Mouse (Mus musculus): Measurements from ENCODE around the gene CK137956. TPM values are rescaled to one million over a fixed set of nuclear protein-coding genes. Genes with fewer than 3 reads are reported as not detected.

CK137956 gene
- total RNA-seq (2015; ENCODE audit: low replicate concordance) = not detected in 2 replicates
- total RNA-seq (2017; ENCODE audit: low replicate concordance) = not detected in 2 replicates

DNA sequence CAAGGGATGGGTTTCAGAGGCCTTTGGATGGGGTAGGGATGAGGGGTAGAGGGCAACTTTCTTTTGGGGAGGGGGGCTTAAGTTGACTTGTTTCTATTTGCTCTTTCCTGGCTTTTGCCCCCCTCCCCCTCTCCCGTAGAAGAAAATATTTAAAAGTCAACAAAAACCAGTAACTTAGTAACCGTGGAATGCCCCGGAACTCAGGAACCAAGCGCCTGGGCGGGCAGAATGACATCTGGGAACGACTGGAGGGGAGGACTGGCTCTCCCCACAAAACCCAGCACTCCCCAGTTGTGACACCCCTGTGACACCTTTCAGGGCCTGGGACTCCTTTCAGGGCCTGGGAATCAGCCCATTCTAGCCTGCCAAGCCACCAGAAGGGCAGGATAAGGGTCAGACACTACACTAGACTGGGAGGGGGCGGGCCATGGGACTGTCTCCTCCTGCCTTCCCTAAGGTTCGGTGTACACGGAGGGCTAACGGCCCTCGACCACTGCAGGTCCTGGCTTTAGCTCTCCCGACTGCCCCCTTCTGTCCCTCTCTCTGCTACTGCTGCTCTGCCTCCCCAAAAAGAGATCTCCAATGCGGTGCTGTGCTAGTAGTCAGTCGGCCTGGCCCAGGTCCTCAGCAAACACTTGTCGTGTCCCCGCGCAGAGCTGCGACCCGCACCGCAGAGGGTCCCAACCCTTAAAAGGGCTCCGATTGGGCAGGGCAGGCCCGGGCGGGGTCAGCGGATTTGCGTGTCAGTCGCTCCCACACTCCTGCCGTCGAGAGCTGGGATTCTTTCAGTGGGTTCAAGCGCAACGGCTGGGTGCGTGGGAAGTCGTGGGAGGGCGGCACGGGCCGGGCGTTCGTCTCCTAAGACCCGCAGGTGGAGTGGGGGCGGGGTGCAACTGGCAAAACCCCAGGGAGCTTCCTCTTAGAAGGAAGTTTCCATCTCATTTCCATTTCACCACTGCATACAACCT lies at the start of gene CK137956:
Gene CK137956 (minus strand): TSS at position 51 of the 968 bp plus-strand sequence.
- ATAC-seq (replicated peaks; ENCODE audit: low FRiP score, poor library complexity, severe bottlenecking) = no peak

DNA sequence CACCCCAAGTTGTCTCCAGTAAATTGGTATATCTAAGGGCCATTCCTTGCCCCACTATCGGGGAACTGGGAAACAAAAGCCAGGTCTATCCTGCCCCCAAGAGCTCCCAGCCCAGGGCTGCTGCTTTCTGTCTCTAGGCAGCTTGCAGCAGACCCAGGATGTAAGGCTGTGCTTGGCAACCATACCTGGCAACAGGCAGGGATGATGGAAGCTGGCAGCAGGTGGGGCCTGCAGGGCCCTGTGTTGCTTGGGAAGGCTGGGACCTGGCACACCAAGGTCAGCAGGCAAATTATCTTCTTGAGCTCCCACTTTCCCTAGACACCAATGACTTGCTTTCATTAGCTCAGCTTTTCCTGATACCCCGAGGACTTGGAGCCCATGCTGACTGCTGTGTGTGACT lies 48.7 kb upstream of the CK137956 start:
- no peak for ATAC-seq (replicated peaks; ENCODE audit: low FRiP score, poor library complexity, severe bottlenecking)

DNA sequence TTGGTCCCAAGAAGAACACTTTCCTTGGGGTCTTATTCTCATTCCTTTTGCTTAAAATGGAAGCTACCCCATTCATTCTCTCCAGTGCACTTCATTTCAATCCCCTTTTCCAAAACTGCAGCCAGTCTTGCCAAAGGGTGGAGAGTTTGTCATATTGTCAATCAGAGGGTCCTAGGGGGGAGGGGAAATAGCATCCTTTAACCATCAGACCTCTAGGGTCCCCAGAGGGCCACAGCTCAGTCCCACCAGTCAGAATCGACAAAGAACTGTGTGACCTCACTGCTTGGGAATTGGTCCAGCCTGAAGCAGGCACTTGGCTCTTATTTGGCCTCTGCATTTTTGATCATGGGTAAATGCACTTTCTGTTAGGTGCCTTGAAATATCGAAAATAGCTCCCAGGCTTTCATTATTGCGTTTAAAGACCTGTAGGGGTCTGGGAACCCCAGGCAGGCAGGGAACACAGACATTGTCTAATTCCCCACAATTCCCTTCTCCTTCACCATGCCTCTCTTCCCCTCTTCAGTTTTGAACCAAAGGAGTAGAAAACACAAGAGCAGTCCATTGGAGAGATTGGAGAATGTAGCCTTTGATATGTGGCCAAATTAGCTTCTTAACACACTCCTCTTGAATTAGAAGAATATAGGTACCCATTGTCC lies 34.2 kb upstream of the CK137956 start:
- no peak for ATAC-seq (replicated peaks; ENCODE audit: low FRiP score, poor library complexity, severe bottlenecking)

DNA sequence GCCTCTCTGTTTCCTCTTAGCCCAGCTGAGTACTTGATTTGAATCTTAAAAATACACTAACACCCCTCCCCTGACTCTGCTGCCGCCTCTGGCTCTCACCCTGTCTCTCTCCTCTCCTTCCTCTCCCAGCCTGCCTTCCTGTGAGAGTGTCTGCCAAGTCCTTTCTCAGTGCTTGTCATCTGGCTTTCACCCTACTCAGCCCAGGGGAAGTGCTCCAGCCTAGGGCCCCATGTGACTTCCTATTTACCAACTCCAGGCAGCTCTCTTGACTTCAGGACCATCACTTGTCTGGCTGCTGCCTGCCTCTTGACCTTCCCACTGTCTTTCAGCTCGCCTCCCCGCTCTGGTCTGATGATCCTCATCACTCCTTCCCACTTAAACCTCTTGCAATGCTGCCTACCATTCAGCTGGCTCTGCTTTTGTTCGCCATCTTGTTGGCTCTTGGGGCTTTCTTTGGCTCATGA lies 31.9 kb upstream of the CK137956 start:
- no peak for ATAC-seq (replicated peaks; ENCODE audit: low FRiP score, poor library complexity, severe bottlenecking)

DNA sequence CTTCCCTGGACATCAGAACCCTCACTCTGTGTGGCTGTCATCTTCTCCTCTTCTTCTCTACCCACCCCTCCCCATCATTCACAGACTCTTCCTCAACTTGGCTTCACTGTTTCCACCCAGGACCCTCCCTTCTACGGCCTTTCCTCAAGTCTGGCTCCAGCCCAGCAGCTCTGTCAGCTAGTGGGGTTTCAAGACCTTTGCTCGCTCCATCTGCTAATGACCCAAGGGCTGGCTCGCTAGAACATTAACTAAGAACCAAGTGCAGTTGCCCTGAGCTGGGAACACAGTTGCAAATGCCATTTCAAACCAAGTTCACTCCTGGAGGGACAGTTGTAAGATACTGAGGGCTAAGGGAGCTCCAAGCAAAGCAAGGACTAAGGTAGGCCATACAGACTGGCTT lies 28.5 kb upstream of the CK137956 start:
- no peak for ATAC-seq (replicated peaks; ENCODE audit: low FRiP score, poor library complexity, severe bottlenecking)

DNA sequence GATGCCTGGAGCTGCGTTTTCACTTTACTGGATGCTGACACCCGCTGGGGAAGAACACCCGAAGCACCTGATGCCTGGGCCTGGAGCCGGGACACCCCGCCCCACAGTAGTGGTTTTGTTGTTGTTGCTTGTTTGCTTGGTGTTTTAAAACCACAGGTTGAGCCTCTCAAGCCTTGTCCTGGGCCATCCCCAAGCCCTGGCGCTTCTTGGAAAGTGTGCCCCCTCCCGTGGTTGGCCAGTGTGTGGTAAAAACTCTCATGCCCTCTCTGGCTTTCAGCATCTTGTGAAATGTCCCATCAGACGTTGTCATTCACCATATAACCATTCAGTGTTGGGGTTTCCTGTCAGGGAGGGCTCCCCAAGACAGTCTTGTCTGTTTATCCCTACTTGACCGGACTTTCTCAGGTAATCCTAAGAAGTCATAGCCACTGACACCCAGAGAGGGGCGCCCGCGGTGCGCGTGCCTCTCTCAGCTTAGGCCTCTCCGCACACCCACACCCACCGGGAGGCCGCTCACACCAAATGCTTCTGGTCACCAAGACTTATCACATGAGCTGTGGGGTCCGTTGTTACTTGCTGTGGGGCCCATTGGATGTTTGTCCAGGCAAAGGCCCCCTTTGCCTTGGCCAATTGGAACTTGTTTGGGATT lies 18.7 kb upstream of the CK137956 start:
- no peak for ATAC-seq (replicated peaks; ENCODE audit: low FRiP score, poor library complexity, severe bottlenecking)

DNA sequence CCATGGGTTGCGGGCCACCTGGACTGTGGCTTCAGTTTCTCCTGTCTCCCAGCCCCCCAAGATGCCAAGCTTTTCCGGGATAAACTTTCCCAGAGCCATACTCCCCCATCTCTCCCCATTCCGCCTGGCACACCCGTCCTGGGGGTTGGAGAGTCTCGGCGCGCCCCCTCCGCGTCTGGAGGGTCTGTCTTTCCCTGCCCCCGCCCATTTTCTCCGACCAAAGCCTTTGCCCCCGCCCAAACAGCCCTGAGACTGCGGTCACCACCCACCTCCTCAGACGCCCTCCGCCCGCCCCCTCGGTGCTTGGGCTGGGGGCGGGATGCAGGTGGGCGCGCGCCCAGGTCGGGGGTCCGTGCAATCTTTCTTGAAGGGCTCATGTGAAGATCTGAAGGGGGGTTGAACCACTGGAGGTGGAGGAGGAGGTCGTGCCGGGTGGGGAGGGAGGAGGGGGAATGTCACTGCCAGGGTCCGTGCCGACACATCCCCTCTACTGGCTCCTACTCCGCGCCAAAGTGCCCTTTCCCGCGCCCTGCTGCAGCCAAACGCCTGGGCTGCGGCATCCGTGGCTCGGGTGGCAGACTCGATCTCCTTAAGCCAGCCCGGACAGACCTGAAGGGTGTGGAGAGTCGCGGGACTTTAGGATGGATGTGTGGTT lies 17.9 kb upstream of the CK137956 start:
- ATAC-seq (replicated peaks; ENCODE audit: low FRiP score, poor library complexity, severe bottlenecking) = no peak

DNA sequence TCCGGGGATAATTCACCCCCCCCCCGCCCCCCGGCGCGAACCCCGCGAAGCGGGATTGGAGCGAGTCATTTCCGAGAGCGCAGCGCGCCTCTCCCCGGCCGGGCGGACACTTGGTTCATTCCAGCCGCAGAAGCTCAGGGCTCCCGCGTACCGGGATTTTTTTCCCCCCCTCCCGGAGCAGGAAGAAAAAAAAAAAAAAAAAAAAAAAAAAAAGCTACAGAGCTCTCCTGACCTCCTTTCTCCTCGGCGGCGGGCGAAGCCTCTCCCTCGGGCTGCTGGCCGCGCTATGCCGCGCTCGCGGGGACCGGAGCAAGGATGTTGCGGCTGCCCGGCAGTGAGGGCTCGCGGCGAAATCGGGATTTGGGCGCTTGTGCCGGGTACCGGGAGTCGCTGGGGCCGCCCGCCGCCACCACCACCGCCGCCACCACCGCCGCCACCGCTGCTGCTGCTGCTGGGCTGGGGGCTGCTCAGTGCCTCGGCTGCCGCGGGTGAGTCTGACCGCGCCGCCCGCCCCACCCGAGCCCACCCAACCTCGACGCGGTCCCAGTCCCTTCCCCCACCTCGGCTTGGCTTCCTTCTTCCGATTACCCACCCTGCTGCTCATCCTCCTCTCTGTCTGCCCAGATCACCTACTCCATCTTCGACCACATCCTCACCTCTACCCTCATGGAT lies 17.2 kb upstream of the CK137956 start, which contains the start of gene Csmd2:
Gene Csmd2 (plus strand): TSS at position 74 of the 672 bp plus-strand sequence.
- ATAC-seq (replicated peaks; ENCODE audit: low FRiP score, poor library complexity, severe bottlenecking) = no peak

DNA sequence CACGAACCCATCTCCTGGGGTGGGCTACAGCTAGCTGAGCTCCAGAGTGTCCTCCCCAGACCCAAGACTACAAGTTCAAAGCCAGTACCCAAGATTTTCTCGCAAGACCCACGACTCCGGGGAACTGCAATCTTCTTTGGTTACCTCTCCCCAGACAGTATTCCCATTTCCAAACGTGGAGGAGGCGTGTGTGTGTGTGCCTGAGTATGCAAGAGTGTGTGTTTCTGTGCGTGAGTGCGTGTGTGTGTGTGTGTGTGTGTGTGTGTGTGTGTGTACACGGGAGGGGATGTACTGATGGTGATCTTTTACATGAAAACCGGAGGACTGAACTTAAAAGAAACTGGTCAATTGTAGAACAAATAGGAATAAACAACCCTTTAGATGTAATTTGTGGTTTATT lies 16.5 kb upstream of the CK137956 start:
- ATAC-seq (replicated peaks; ENCODE audit: low FRiP score, poor library complexity, severe bottlenecking) = no peak

DNA sequence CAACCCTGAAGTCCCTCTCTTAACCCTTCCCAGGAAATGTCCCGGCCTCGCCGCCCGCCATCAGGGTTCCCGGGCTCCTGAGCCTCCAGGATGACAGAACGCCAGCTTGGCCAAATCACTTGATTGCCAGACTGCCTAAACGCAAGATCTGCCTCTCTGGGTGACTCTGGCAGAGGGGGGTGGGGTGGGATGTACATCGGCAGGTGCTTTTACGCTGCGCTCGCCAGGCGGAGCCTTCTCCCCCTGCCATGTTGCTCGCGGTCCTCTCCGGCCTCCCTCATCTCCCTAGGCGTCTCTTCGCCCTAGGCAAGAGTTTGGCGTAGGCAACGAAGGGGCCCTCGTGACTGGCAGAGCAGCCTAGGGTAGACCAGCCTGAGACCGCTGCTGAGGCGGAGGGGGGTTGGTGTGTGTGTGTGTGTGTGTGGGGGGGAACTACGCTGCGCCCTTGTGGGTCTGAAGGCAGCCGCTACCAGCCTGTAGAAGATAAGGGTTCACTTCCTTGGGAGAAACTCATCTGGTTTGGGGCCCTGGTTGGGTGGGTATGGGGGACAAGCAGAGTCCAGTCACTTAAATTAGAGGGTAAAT lies 15.8 kb upstream of the CK137956 start:
- no peak for ATAC-seq (replicated peaks; ENCODE audit: low FRiP score, poor library complexity, severe bottlenecking)

DNA sequence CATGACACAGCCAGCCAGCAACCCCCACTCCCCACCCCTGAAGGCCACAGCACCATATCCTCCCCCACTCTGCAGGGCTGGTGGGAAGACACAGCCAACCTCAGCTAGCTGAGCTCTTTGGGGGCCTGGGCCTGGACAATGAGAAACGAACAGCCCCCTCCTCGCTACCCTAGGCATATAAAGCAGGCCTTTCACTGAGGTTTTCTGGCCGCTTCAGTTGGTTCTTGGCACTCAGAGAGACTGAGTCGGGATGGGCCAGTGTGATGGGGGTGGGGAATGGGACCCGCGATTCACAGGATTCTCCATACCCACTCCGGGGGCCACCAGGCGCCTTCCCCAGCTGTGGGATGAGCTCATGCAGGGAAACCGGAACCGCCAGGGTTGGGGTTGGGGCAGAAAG lies 15.1 kb upstream of the CK137956 start:
- no peak for ATAC-seq (replicated peaks; ENCODE audit: low FRiP score, poor library complexity, severe bottlenecking)

DNA sequence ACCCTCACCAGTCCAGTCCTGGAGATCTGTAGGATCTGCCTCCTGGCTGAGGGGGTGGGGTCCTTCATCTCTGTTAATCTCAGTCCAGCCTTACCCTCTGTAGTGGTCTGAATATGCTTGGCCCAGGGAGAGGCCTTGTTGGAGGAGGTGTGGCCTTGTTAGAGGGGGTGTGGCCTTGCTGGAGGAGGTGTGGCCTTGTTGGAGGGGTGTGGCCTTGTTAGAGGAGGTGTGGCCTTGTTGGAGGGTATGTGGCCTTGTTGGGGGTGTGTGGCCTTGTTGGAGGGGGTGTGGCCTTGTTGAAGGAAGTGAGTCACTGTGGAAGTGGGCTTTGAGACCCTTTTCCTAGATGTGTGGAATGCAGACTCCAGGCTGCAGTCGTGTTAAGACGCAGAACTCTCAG lies 13.7 kb upstream of the CK137956 start:
- no peak for ATAC-seq (replicated peaks; ENCODE audit: low FRiP score, poor library complexity, severe bottlenecking)

DNA sequence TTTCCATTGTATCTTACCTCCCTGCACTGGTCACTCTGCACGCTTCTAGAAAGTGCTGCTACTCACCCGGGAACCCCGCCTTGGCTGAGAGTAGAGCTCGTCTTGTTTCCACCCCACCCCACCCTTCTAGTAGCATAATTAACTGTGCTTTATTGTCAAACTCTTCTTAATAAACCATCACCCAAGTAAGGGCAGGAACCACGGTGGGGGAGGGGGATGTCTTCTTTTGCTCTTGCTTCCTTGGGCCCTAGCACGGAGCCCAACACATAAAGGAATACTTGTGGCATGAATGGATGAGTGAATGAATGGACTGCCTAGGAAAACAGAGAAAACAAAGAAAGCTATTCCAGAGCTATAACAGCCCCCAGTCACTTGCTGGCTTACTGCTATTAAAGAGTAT lies 10.4 kb upstream of the CK137956 start:
- ATAC-seq (replicated peaks; ENCODE audit: low FRiP score, poor library complexity, severe bottlenecking) = no peak

DNA sequence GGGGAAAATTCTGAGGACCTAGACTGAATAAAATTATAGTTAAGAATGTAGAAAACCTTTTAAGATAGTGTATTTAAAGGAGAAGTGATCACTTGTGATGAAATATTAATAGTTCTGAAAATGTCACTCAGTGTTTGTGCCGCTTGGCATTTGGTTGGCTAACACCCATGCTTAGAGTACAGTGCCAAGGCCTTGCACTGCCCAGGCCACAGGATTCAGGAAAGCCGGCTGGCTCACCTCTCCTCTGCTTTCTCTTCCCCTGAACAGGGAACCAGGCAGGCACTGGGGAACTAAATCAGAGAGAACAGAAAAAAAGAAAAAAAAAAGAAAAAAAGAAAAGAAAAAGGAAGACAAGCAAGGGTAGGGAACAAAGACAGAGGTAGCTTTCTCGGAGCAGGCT lies 2.2 kb upstream of the CK137956 start:
- no peak for ATAC-seq (replicated peaks; ENCODE audit: low FRiP score, poor library complexity, severe bottlenecking)

DNA sequence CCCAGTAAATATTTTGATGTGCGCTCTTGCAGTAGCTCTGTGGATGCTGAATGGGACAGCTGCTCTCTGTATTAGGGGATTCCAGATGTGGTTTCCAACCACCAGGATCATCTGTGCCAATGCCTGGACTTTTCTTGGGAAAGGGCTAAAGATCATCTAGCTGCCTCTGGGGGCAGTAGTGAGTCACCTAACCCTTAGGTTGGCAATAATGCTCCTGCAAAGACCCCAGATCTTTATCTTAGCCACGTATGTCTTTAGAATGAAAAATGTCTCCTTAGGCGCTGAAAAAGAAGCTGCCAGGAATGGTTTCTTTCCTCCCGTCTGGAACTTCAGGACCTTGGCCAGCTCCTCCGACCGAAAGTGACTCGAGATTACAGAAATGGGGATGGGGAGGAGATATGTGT lies 731 bp downstream of the CK137956 start:
- no peak for ATAC-seq (replicated peaks; ENCODE audit: low FRiP score, poor library complexity, severe bottlenecking)

DNA sequence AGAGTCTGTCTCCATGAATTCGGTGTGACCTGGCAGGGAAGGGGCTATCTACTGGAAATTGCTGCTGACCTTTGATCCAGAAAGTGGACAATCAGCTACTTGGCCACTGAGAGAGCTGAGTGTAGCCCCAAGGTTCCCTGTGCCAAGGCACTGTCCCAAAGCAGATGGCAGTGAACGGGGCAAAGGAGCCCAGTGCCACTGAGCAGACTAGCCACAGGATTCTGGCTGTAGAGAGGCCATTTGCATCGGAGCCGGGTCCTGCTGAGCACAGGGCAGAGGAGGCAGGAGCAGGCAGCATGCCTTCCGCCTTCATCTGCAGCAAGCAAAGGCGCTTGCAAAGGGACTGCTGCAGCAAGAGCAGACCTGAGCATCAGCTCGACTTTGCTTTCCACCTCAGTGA lies 1.6 kb downstream of the CK137956 start:
- no peak for ATAC-seq (replicated peaks; ENCODE audit: low FRiP score, poor library complexity, severe bottlenecking)

DNA sequence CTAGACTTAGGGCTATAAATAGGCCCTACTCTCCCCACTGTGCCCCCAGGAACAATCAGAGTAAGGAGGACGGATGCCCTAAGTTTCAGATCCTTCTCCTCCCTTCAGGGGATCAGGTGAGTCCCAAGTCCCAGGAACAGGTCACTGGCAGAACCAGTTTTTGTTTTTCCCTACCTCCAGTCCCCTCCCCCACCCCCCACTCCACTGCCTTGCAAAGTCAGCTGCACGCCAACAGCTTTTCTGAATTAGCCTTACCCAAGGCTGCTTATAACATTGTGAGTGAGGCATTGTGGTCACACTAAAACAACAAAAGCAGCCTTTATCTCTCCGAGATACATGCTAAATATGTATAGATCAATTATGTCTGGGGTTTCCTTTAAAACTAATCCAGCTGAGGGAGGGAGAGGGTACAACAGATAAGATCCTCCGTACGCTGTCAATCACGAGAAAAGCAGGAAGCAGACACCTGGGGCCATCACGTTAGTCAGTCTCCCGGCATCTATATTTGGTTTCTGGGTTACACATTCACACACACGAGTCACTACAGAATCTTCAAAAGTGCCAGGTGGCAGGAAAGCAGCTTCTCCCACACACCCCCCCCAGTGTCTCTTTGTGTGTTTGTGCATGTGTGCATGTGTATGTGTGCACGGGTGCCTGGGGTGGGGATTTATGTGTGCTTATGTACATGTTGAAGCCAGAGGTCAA lies 17.6 kb downstream of the CK137956 start:
- no peak for ATAC-seq (replicated peaks; ENCODE audit: low FRiP score, poor library complexity, severe bottlenecking)

DNA sequence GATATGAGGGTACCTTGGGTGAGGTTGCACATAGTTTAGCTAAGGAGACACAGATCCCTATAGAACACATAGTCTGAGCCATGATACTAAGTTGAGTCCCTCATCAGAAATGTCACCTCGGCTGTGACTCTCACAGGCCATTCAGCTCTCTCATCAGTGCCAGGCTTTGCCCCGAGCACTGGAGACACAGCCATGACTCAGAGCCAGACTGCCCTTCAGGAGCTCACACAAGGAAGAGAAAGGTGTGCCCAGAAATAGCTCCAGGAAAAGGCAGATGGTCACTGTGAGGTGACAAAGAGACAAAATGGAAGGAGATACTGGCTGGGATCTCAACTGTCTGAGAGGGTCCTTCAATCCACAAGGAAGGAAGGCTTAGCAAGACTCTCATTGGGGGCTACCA lies 23.1 kb downstream of the CK137956 start:
- ATAC-seq (replicated peaks; ENCODE audit: low FRiP score, poor library complexity, severe bottlenecking) = no peak
